ENCODE assay signal across 7 mouse cellular contexts in genomic region chr13:23622175-23622671, GRCm38 (mm10). TPM values are rescaled to one million over a fixed set of nuclear protein-coding genes. Genes with fewer than 3 reads are reported as not detected.
DNase-seq lines count a peak whose midpoint lies in the region; ATAC-seq and TF ChIP-seq lines count a peak whose summit lies in the region.
"Not testable (repeated sequence)": the region's sequence is repeated elsewhere in the genome, so short reads cannot be mapped to it uniquely, and the experiment has no call there.

Gene Hist1h1e, minus strand, starts transcription at chr13:23622558.

- intact Hi-C loops in left cerebral cortex, postnatal 4 days (cut with DNase I) = not testable (repeated sequence)

- not testable (repeated sequence) for H3K36me3 ChIP-seq in intestine, postnatal 0 days (ENCODE audit: control insufficient read depth, insufficient read depth); midbrain, embryonic 12.5 days; small intestine, adult 2 months (ENCODE audit: control insufficient read depth, insufficient read depth, low read length)

- under 1% methylated on average over 53 of the region's 53 CpGs for WGBS in intestine, postnatal 0 days
- WGBS in midbrain, embryonic 12.5 days = under 1% methylated on average over 43 of the region's 53 CpGs
- under 1% methylated on average over 53 of the region's 53 CpGs for WGBS in small intestine, adult 2 months

- H3K27ac ChIP-seq in intestine, postnatal 0 days (ENCODE audit: low read depth, low read length) = peak within 1 kb of the TSS; percentile 96
- H3K27ac ChIP-seq in midbrain, embryonic 12.5 days (replicated peaks) = peak within 1 kb of the TSS; percentile 97
- H3K27ac ChIP-seq in small intestine, adult 2 months (ENCODE audit: insufficient read depth, low read depth, low read length) = peak within 1 kb of the TSS; percentile 98

- peak; percentile 95 for TF ChIP-seq POLR2A in small intestine, adult 2 months (IDR thresholded peaks at IDR 0.05; ENCODE audit: low read depth, low read length)

- H3K27me3 ChIP-seq in intestine, postnatal 0 days (replicated peaks; ENCODE audit: control insufficient read depth, insufficient read depth, low read length); midbrain, embryonic 12.5 days; small intestine, adult 2 months (ENCODE audit: control insufficient read depth, insufficient read depth, low read length): not testable (repeated sequence)

- DNase-seq in adrenal gland, adult 8-10 months = peak; percentile 82
- peak; percentile 96 for DNase-seq in embryo, embryonic 9.5 days (ENCODE audit: extremely low spot score)
- DNase-seq in gonadal fat pad, adult 2 months (ENCODE audit: low read depth) = peak; percentile 44
- DNase-seq in left cerebral cortex, postnatal 4 days = peak; percentile 90

- not testable (repeated sequence) for H3K9me3 ChIP-seq in intestine, postnatal 0 days (ENCODE audit: control insufficient read depth); midbrain, embryonic 12.5 days

- not testable (repeated sequence) for TF ChIP-seq CTCF in intestine, postnatal 0 days (IDR thresholded peaks at IDR 0.05; ENCODE audit: low read depth); small intestine, adult 2 months (IDR thresholded peaks at IDR 0.05; ENCODE audit: extremely low read depth, insufficient read length, insufficient replicate concordance, low read depth, low read length)

- peak; percentile 89 for ATAC-seq in intestine, postnatal 0 days
- ATAC-seq in midbrain, embryonic 12.5 days (ENCODE audit: low FRiP score, low read depth) = peak; percentile 96

- H3K4me1 ChIP-seq in intestine, postnatal 0 days (replicated peaks; ENCODE audit: control insufficient read depth, insufficient read depth, low read length); small intestine, adult 2 months (ENCODE audit: control insufficient read depth, insufficient read depth, insufficient read length, low read length): not testable (repeated sequence)
- H3K4me1 ChIP-seq in midbrain, embryonic 12.5 days = peaks cover 15% of the 10 kb centered on the region

- H3K4me3 ChIP-seq in intestine, postnatal 0 days (ENCODE audit: low read depth, low read length) = peak within 1 kb of the TSS; percentile 69
- H3K4me3 ChIP-seq in midbrain, embryonic 12.5 days = peak within 1 kb of the TSS; percentile 65
- peak within 1 kb of the TSS; percentile 79 for H3K4me3 ChIP-seq in small intestine, adult 2 months (ENCODE audit: low read depth, low read length)

- peak within 1 kb of the TSS; percentile 93 for H3K9ac ChIP-seq in intestine, postnatal 0 days (ENCODE audit: low read depth, low read length)
- H3K9ac ChIP-seq in midbrain, embryonic 12.5 days (replicated peaks) = peak within 1 kb of the TSS; percentile 93

- H3K4me2 ChIP-seq in intestine, postnatal 0 days (replicated peaks; ENCODE audit: low read depth) = peak within 1 kb of the TSS; percentile 95
- H3K4me2 ChIP-seq in midbrain, embryonic 12.5 days (replicated peaks) = peak within 1 kb of the TSS; percentile 93

RNA-seq across cellular contexts. Expression of gene Hist1h1e, which starts in this region (rescaled TPM):
- total RNA-seq in adrenal gland, adult 8-10 months (2022) = 10 to 100 TPM; 61.3 to 77.8 (median 63.8) TPM
- polyA plus RNA-seq in gonadal fat pad, adult 2 months (2012; rRNA removed) = 3.1 and 3.9 TPM in 2 replicates
- polyA plus RNA-seq in intestine, postnatal 0 days (2015; fragmentation: Nextera tagmentation; extraction: Ambion mirVana) = 6.8 and 6.9 TPM in 2 replicates
- 100 to 1,000 TPM; 112 to 117 TPM for total RNA-seq in left cerebral cortex, postnatal 4 days (2021)
- polyA plus RNA-seq in midbrain, embryonic 12.5 days (2016; fragmentation: Nextera tagmentation; extraction: Ambion mirVana) = 24.2 and 27.0 TPM in 2 replicates
- polyA plus RNA-seq in small intestine, adult 2 months (2012; rRNA removed) = 2.2 and 2.4 TPM in 2 replicates

Comparison
In these comparisons a context has a peak if more than half of its experiments do, and no peak if none do; other contexts are left out.
1. Peak in every context shown above with its lines: DNase-seq, ATAC-seq, H3K4me3 ChIP-seq and H3K27ac ChIP-seq.
2. DNase-seq: peak in every context shown above with its lines; median percentile 96 in embryo, embryonic 9.5 days; 90 in left cerebral cortex, postnatal 4 days; 82 in adrenal gland, adult 8-10 months; 44 in gonadal fat pad, adult 2 months.